Mouse (Mus musculus): ENCODE results near the gene Col2a1.

Gene Col2a1

GRCm38 (mm10) chr15:97992712-97993286, 11.7 kb downstream of the Col2a1 start:
- H3K27me3 ChIP-seq (ENCODE audit: control insufficient read depth, insufficient read depth, low read length, poor library complexity, severe bottlenecking) = no peaks in the 10 kb centered on the region
- DNase-seq (ENCODE audit: low read depth, low spot score) = peak; percentile 72
- H3K36me3 ChIP-seq (ENCODE audit: control insufficient read depth, insufficient read depth, low read length, poor library complexity, severe bottlenecking) = no peaks in the 10 kb centered on the region

DNA sequence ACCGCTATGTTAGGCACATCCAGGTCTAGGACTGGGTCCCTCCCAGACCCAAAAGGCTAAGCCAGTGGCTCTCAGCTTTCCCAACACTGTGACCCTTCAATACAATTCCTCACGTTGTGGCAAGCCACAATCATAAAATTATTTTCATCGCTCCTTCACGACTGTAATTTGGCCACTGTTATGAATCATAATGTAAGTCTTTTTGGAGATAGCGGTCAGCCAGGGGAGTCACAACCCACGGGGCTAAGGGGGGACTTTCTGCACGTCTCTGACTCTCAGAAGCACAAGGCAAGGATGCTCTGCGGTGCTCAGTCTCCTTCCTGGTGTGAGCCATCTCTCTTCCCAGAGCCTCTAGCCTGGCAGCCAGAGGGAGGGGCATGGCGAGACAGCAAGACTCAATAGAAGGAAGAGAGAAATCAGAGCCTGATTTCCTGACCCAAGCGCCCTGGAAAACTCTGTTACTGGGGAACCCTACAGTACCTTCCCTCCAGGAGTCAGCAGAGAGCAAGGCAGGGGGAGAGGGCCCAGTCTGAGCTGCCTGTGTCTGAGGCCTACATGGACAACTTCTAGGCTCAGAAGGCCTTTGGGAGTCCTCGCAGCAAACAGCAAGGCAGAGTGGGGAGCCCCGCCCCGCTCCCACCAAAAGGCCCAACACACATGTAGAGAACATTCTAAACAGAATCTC, 12.3 kb downstream of the Col2a1 start:
- H3K27me3 ChIP-seq (ENCODE audit: control insufficient read depth, insufficient read depth, low read length, poor library complexity, severe bottlenecking) = no peaks in the 10 kb centered on the region
- DNase-seq (ENCODE audit: low read depth, low spot score) = no peak
- H3K36me3 ChIP-seq (ENCODE audit: control insufficient read depth, insufficient read depth, low read length, poor library complexity, severe bottlenecking) = no peaks in the 10 kb centered on the region

DNA sequence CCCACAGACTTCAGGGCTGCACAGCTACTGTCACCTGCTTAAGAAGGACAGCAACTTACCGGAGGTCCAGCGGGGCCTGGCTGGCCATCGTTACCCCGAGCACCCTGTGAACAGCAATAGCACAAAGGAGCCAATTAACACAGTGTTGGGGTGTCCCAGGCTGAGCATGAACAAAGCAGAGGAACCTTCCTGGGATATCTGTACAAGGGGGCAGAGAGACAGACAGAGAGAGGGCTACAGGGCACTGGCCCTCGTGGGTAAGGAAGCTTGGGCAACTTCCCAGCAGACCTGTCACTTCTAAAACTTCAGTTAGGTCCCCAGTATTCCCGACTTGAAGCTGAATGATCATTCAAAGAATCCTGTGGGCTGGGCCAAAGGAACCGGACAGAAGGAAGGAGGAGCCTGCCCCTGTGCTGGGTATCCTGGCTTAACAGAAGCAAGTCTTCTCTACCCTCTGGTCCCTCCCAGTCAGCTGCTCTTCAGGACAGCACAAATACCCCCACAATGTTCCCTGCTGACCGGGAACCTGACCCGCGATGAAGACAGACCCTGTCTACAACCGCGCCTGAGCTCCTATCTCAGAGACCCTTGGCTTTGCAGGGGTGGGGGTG, 13.1 kb downstream of the Col2a1 start:
- DNase-seq (ENCODE audit: low read depth, low spot score) = no peak
- no peaks in the 10 kb centered on the region for H3K36me3 ChIP-seq (ENCODE audit: control insufficient read depth, insufficient read depth, low read length, poor library complexity, severe bottlenecking)
- no peaks in the 10 kb centered on the region for H3K27me3 ChIP-seq (ENCODE audit: control insufficient read depth, insufficient read depth, low read length, poor library complexity, severe bottlenecking)

DNA sequence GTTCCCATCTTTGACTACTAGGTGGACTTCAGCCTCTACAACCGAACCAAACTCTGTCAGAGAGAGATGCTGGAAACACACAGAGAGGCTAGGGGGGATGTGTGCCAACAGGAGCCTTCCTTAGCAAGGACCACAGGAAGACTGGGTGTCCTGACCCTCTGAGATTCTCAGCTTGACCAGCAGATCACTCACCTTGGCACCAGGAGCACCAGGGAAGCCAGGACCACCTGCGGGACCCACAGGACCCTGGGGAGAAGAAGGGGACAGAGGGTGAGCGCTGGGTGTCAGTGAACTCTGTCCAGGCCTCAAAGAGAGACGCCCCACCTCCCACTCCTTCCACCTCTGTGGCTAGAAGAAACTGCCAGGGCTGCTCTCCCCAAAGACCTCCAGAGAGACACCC, 13.8 kb downstream of the Col2a1 start:
- no peaks in the 10 kb centered on the region for H3K36me3 ChIP-seq (ENCODE audit: control insufficient read depth, insufficient read depth, low read length, poor library complexity, severe bottlenecking)
- no peak for DNase-seq (ENCODE audit: low read depth, low spot score)
- H3K27me3 ChIP-seq (ENCODE audit: control insufficient read depth, insufficient read depth, low read length, poor library complexity, severe bottlenecking) = no peaks in the 10 kb centered on the region

DNA sequence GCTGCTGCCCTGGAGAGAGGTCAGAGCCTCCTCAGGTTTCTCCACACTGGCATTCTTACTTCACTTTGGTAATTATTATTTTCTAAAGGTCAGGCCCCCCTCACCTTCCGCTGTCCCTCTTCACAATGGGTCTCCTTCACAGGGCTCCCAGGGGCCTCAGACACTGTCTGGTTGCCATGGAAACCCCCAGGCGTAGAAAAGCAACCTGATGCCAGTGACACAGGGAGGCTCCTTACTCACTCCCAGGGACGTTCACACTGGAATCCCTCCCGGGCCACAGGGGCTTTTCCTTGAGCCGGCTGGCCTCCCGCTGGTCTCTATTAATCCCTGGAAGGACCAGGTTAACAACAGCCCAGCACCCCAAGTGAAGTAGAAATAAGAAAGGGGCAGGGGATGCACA, 14.4 kb downstream of the Col2a1 start:
- H3K36me3 ChIP-seq (ENCODE audit: control insufficient read depth, insufficient read depth, low read length, poor library complexity, severe bottlenecking) = no peaks in the 10 kb centered on the region
- H3K27me3 ChIP-seq (ENCODE audit: control insufficient read depth, insufficient read depth, low read length, poor library complexity, severe bottlenecking) = no peaks in the 10 kb centered on the region
- no peak for DNase-seq (ENCODE audit: low read depth, low spot score)

- H3K36me3 ChIP-seq (ENCODE audit: control insufficient read depth, insufficient read depth, low read length, poor library complexity, severe bottlenecking) = no peaks in the 10 kb centered on the region
- DNase-seq (ENCODE audit: low read depth, low spot score) = no peak
These were observed 15.0 kb downstream of the Col2a1 start for GRCm38 (mm10) chr15:97989544-97989943.

DNA sequence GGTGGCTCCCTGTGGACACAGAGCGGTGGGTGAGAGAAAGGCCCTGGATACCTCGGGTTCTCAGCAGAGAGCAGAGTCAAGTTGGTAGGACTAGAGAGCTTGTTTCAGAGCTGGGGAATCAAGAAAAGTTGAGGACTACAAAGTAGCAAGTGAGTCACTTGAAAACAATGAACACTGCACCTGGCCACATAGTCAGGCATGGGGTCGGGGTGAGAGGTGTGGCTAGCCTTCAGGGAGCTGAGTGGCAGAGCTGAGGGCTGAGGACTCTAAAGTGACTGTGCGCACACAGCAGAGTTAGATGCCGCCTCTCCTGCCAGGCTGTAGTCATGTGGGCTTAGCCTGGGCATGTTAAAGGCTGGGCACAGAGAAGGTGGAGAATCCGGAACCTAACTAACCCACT, 22.9 kb downstream of the Col2a1 start:
- no peak for DNase-seq (ENCODE audit: low read depth, low spot score)
- H3K36me3 ChIP-seq (ENCODE audit: control insufficient read depth, insufficient read depth, low read length, poor library complexity, severe bottlenecking) = no peaks in the 10 kb centered on the region
- H3K27me3 ChIP-seq (ENCODE audit: control insufficient read depth, insufficient read depth, low read length, poor library complexity, severe bottlenecking) = no peaks in the 10 kb centered on the region

More at GRCm38 (mm10) chr15:97989544-97989943, 15.0 kb downstream of the Col2a1 start:
- no peaks in the 10 kb centered on the region for H3K27me3 ChIP-seq (ENCODE audit: control insufficient read depth, insufficient read depth, low read length, poor library complexity, severe bottlenecking)

- Histone ChIP-seq H3K27me3 (ENCODE audit: control insufficient read depth, insufficient read depth, low read length, poor library complexity, severe bottlenecking) (no peaks in the 10 kb centered on the region), H3K36me3 (ENCODE audit: control insufficient read depth, insufficient read depth, low read length, poor library complexity, severe bottlenecking) (no peaks in the 10 kb centered on the region)
- DNase-seq (ENCODE audit: low read depth, low spot score) = no peak
These were observed 31.1 kb downstream of the Col2a1 start for GRCm38 (mm10) chr15:97973248-97974005.

GRCm38 (mm10) chr15:97972580-97972979, 31.9 kb downstream of the Col2a1 start:
- H3K36me3 ChIP-seq (ENCODE audit: control insufficient read depth, insufficient read depth, low read length, poor library complexity, severe bottlenecking) = no peaks in the 10 kb centered on the region
- no peak for DNase-seq (ENCODE audit: low read depth, low spot score)
- no peaks in the 10 kb centered on the region for H3K27me3 ChIP-seq (ENCODE audit: control insufficient read depth, insufficient read depth, low read length, poor library complexity, severe bottlenecking)

DNA sequence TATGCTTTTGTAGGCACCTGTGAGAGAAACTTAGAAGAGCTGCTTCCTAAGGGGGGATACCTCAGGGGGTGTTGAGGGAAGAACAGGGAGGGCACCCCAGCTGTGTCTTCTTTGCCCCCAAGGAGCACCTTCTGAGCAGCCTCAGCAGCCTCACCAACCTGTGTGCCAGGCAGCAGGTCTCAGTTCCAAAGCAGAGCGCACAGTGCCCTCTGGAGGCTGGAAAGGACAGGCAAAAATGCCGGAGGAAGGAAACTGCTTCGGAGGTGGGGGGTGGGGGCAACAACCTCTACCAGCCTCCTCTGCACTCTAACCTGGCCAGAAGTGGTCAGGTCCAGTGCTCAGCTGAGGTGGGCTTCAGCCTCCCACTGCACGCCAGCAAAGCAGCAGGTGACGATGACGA, 34.2 kb downstream of the Col2a1 start:
- DNase-seq (ENCODE audit: low read depth, low spot score) = peak; percentile 52
- no peaks in the 10 kb centered on the region for H3K36me3 ChIP-seq (ENCODE audit: control insufficient read depth, insufficient read depth, low read length, poor library complexity, severe bottlenecking)
- H3K27me3 ChIP-seq (ENCODE audit: control insufficient read depth, insufficient read depth, low read length, poor library complexity, severe bottlenecking) = no peaks in the 10 kb centered on the region

- no peaks in the 10 kb centered on the region for H3K36me3 ChIP-seq (ENCODE audit: control insufficient read depth, insufficient read depth, low read length, poor library complexity, severe bottlenecking)
- no peak for DNase-seq (ENCODE audit: low read depth, low spot score)
These were observed 39.0 kb downstream of the Col2a1 start for GRCm38 (mm10) chr15:97965311-97966045.

DNA sequence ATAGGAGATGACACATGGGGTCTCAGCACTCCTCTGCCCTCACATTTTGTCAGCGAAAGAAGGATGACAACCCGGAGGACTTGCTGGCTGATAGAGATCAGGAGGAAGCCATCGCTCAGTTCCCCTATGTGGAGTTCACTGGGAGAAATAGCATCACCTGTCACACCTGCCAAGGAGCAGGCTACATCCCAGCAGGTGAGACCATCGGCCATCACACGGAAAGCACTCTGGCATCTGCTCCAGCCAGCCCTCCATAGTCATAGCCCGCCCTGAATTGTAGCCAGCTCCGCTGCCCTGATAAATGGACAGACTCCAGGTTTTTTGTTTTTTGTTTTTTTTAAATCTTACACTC, 39.7 kb downstream of the Col2a1 start:
- H3K27me3 ChIP-seq (ENCODE audit: control insufficient read depth, insufficient read depth, low read length, poor library complexity, severe bottlenecking) = no peaks in the 10 kb centered on the region
- H3K36me3 ChIP-seq (ENCODE audit: control insufficient read depth, insufficient read depth, low read length, poor library complexity, severe bottlenecking) = no peaks in the 10 kb centered on the region
- DNase-seq (ENCODE audit: low read depth, low spot score) = no peak

More at GRCm38 (mm10) chr15:97965311-97966045, 39.0 kb downstream of the Col2a1 start:
- no peaks in the 10 kb centered on the region for H3K27me3 ChIP-seq (ENCODE audit: control insufficient read depth, insufficient read depth, low read length, poor library complexity, severe bottlenecking)

DNA sequence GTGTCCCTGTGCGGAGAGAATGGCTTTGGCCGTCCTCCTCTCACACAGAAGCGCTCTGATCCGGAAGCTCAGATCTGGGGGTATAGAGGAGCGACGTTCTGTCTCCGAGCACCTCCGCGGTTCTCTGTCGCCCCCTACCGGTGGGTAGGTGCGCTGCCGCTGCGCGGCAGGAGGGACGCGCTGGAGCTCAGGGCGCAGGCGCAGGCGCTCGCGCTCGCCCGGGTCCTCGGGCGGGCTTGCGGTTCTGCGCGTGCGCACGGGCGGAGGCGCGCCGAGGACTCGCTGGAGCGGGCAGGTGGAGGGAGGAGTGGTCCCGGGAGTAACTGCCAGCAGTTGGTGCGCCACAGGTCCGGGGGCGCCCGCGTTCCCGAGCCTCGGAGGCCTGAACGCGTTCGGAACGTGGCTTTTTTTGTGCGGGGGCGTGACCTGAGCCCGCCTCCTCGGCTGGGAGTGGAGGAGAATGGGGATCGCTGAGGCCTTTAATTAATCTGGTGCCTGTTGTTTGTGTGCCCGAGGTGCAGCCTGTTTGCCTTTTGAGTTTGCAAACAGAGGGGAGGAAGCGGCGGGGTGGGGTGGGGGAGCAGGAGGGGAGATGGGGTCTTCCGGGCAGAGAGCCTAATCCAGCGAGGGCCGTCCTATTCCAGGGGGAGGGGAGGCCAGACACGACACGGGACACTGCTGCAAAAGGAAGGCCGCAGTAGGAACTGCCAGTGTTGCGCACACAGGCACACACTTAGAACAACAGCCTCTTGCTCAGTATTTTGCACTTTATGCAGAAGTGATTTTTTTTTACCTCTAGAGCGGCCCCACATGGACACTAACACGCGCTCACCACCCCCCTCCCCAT, 40.3 kb downstream of the Col2a1 start, which contains the start of gene Tmem106c:
Gene Tmem106c, plus strand, starts transcription at position 212 of the 847 bp plus-strand sequence.
- DNase-seq (ENCODE audit: low read depth, low spot score) = peak; percentile 97
- no peaks in the 10 kb centered on the region for H3K36me3 ChIP-seq (ENCODE audit: control insufficient read depth, insufficient read depth, low read length, poor library complexity, severe bottlenecking)
- H3K27me3 ChIP-seq (ENCODE audit: control insufficient read depth, insufficient read depth, low read length, poor library complexity, severe bottlenecking) = no peaks in the 10 kb centered on the region
